Mouse (Mus musculus): ENCODE measurements around the gene Hdhd3.
"Not testable (repeated sequence)": the region's sequence is repeated elsewhere in the genome, so short reads cannot be mapped to it uniquely, and the experiment has no call there.

DNA sequence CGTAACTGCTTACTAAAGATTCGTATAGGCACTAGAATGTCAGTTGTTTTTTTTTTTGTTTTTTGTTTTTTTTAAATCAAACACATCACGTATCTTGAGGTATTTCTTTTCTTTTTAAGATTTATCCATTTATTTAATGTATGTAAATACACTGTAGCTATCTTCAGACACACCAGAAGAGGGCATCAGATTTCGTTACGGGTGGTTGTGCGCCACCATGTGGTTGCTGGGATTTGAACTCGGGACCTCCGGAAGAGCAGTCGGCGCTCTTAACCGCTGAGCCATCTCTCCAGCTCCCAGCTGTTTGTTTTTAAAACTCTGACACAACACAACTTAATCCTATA lies 23.7 kb downstream of the Hdhd3 start:
- TF ChIP-seq POLR2A (IDR thresholded peaks at IDR 0.05; ENCODE audit: insufficient read length, low read depth); SRF (IDR thresholded peaks at IDR 0.05; ENCODE audit: control insufficient read depth, insufficient read length, low read depth); POLR2AphosphoS2 (IDR thresholded peaks at IDR 0.05; ENCODE audit: insufficient read length, low read depth); TCF3 (IDR thresholded peaks at IDR 0.05; ENCODE audit: insufficient read length, low read depth); MYOG (IDR thresholded peaks at IDR 0.05; ENCODE audit: control insufficient read depth in 1 of 3, insufficient read depth in 1 of 3, insufficient read length in 2 of 3, low read depth in 2 of 3): not testable (repeated sequence)

All from myocyte (in vitro differentiated cells).